Mouse (Mus musculus) forebrain, embryonic 14.5 days (tissue): ENCODE measurements around the gene Lepr. TPM values are rescaled to one million over a fixed set of nuclear protein-coding genes. Genes with fewer than 3 reads are reported as not detected.
A peak's percentile ranks its signal among the peaks of the same experiment; 100 is the strongest.
"Not testable (repeated sequence)": the region's sequence is repeated elsewhere in the genome, so short reads cannot be mapped to it uniquely, and the experiment has no call there.

ENCODE experiments used
- ATAC-seq: fragments of 200-750 bp; cut with Nextera tagmentation; 2 replicates; pipeline ENCODE4 v1.8.0; 2017; ENCODE audit warnings: mild to moderate bottlenecking, moderate library complexity
- DNase-seq: peaks from one replicate; pipeline ENCODE4 v3.0.0-alpha.2; 2015; ENCODE audit warnings: low spot score
- H3K27ac ChIP-seq: fragments of 300-500 bp; sonication (generic); 2 replicates; pipeline ENCODE4 v1.5.1; 2014; ENCODE audit warnings: low read depth, mild to moderate bottlenecking, control low read depth, low read length, moderate library complexity
- H3K27me3 ChIP-seq: fragments of 300-500 bp; sonication (generic); replicated peaks from 2 replicates; pipeline ENCODE4 v1.6.1; 2014; ENCODE audit warnings: low read length, control low read depth, mixed read lengths; ENCODE audit not compliant: control insufficient read depth, insufficient read depth
- H3K36me3 ChIP-seq: fragments of 300-500 bp; sonication (generic); 2 replicates; pipeline ENCODE4 v1.6.1; 2014; ENCODE audit warnings: low read length, control low read depth; ENCODE audit not compliant: control insufficient read depth, insufficient read depth
- H3K4me1 ChIP-seq: fragments of 300-500 bp; sonication (generic); 2 replicates; pipeline ENCODE4 v1.6.1; 2014; ENCODE audit warnings: antibody characterized with exemption, low read length, control low read depth; ENCODE audit not compliant: control insufficient read depth, insufficient read depth
- H3K4me2 ChIP-seq: fragments of 300-500 bp; sonication (generic); 2 replicates; pipeline ENCODE4 v1.6.1; 2014; ENCODE audit warnings: mild to moderate bottlenecking, control low read depth, low read length
- H3K4me3 ChIP-seq: fragments of 300-500 bp; sonication (generic); 2 replicates; pipeline ENCODE4 v1.5.1; 2014; ENCODE audit warnings: low read depth, low read length, control low read depth
- H3K9ac ChIP-seq: fragments of 300-500 bp; sonication (generic); 2 replicates; pipeline ENCODE4 v1.6.1; 2014; ENCODE audit warnings: mild to moderate bottlenecking, low read length, control low read depth, moderate library complexity
- H3K9me3 ChIP-seq: fragments of 300-500 bp; sonication (generic); replicated peaks from 2 replicates; pipeline ENCODE4 v1.6.1; 2016; ENCODE audit warnings: low read length, control low read depth, mixed read lengths; ENCODE audit not compliant: control insufficient read depth
- WGBS: fragments of 180-500 bp; shearing (Covaris S2); extraction: QIAGEN DNeasy Blood & Tissue Kit; methylation state at CpG from one replicate; pipeline ENCODE4 v1.1.7; 2014; 5-methylcytosine and 5-hydroxymethylcytosine counted together
- polyA plus RNA-seq: library from polyadenylated mRNA; unstranded; fragments of >200 nt; fragmentation: Nextera tagmentation; extraction: Ambion mirVana; gene quantifications from 2 replicates; pipeline ENCODE4 v1.2.1, GENCODE M21; 2014

Gene Lepr
- polyA plus RNA-seq, 1 experiment from 2014 or later: 3.6 TPM

DNA sequence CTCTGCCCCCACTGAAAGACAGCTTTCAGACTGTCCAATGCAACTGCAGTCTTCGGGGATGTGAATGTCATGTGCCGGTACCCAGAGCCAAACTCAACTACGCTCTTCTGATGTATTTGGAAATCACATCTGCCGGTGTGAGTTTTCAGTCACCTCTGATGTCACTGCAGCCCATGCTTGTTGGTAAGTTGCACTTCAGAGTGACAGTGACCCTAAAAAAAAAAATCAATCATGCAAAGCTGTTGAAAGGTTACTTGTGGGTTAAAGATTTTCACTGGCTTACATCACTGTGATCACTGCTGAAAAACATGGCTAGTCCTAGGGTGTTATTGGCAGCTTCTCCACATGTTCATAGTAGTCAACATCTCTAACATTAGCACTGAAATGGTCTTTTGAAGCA lies 28.3 kb downstream of the Lepr start:
- no peak overlapping the region for H3K27ac ChIP-seq
- H3K4me1 ChIP-seq: no peaks in the 10 kb centered on the region
- no peak overlapping the region for H3K4me3 ChIP-seq
- H3K36me3 ChIP-seq: no peaks in the 10 kb centered on the region
- H3K4me2 ChIP-seq: no peak overlapping the region
- H3K9ac ChIP-seq: no peak overlapping the region
- H3K27me3 ChIP-seq: no peaks in the 10 kb centered on the region
- 98% methylated on average over 4 of the region's 4 CpGs for WGBS
- no peak for DNase-seq
- no peak for ATAC-seq
- H3K9me3 ChIP-seq: no peaks in the 10 kb centered on the region

DNA sequence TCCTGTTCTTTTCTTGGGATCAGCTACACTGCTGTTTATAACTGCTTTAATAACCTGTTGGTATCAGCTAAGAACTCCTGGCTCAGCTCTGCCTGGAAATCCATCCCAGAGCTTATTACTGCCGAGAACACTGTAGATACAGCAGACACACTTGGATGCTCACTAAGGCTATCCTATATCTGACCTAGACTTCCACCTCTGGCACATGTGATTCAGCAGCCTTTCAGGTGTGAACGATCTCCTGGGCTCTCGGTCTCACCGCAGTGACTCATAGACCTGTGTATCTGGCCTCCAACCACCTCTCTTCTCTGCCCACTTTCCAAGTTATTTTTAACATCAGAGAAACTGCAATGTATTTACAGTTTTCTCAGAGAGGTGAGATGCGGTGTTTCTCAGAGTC lies 43.3 kb downstream of the Lepr start:
- Histone ChIP-seq H3K27me3 (no peaks in the 10 kb centered on the region), H3K27ac (no peak overlapping the region), H3K9ac (no peak overlapping the region), H3K4me1 (no peaks in the 10 kb centered on the region), H3K9me3 (no peaks in the 10 kb centered on the region), H3K4me3 (no peak overlapping the region), H3K4me2 (no peak overlapping the region), H3K36me3 (no peaks in the 10 kb centered on the region)
- ATAC-seq (no peak), DNase-seq (no peak)
- WGBS: 91% methylated on average over 5 of the region's 5 CpGs

DNA sequence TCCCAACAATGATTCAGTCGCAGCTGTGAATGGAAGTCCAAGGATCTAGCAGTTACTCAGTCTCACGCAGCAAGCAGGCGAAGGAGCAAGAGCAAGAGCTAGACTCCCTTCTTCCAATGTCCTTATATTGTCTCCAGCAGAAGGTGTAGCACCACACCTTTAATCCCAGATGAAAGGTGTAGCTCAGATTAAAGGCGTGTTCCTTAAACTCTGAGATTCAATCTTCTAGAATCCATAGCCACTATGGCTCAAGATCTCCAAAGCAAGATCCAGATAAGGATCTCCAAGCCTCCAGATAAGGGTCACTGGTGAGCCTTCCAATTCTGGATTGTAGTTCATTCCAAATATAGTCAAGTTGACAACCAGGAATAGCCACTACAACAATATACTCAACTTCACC lies 126.7 kb downstream of the Lepr start, which contains the start of gene B020004J07Rik:
Gene B020004J07Rik (minus strand): TSS at position 101 of the 400 bp plus-strand sequence.
- not testable (repeated sequence) for H3K9me3 ChIP-seq, H3K4me2 ChIP-seq, ATAC-seq, H3K27me3 ChIP-seq, DNase-seq, H3K9ac ChIP-seq, H3K27ac ChIP-seq, H3K4me1 ChIP-seq, H3K4me3 ChIP-seq, H3K36me3 ChIP-seq
- 92% methylated on average over 2 of the region's 4 CpGs for WGBS

DNA sequence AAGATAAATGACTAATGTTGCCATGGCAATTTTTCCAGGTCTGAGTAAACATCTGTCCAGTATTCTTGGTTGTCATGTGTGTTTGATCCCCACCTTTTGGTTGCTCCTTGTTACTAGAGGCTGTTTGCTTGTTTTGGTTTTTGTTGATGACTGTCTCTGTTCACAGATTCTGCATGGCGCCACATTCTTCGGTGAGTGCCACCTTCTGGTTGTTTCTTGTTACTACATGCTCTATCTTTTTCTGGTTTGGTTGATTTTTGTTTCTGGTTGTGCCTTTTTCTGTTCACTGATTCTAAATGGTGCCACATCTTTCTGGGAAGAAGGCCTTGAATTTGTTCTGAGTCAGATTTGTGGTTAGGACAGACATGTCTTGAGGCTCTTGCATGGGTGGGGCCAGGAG lies 133.7 kb downstream of the Lepr start:
- Histone ChIP-seq H3K9me3 (peaks cover 5% of the 10 kb centered on the region; the same call in 1 of the 2 replicates), H3K9ac (no peak overlapping the region), H3K27me3 (no peaks in the 10 kb centered on the region), H3K4me3 (no peak overlapping the region), H3K36me3 (no peaks in the 10 kb centered on the region), H3K27ac (no peak overlapping the region), H3K4me1 (no peaks in the 10 kb centered on the region), H3K4me2 (no peak overlapping the region)
- DNase-seq (no peak), ATAC-seq (no peak)
- WGBS: 69% methylated on average over 2 of the region's 2 CpGs

DNA sequence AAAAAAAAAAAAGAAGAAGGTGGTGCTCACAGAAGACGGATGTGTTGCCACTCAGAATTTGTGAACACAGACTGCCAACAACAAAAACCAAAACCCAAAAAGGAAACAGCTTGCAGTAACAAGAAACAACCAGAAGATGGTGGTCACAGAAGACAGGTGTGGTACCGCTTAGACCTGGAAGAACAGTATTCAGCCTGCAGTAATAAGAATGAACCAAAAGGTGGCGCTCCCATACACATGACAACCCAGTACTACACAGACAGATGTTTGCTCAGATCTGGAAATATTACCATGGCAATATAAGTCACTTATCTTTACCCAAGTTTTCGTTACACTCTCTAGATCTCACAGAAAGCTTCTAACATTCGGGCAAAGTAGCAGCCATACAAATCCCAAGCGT lies 143.7 kb downstream of the Lepr start:
- ATAC-seq (no peak), DNase-seq (peak; percentile 19)
- H3K27me3 ChIP-seq: no peaks in the 10 kb centered on the region
- no peak overlapping the region for H3K4me2 ChIP-seq
- no peaks in the 10 kb centered on the region for H3K4me1 ChIP-seq
- WGBS: 52% methylated on average over 6 of the region's 6 CpGs
- no peaks in the 10 kb centered on the region for H3K36me3 ChIP-seq
- no peaks in the 10 kb centered on the region for H3K9me3 ChIP-seq
- no peak overlapping the region for H3K27ac ChIP-seq
- no peak overlapping the region for H3K9ac ChIP-seq
- no peak overlapping the region for H3K4me3 ChIP-seq

DNA sequence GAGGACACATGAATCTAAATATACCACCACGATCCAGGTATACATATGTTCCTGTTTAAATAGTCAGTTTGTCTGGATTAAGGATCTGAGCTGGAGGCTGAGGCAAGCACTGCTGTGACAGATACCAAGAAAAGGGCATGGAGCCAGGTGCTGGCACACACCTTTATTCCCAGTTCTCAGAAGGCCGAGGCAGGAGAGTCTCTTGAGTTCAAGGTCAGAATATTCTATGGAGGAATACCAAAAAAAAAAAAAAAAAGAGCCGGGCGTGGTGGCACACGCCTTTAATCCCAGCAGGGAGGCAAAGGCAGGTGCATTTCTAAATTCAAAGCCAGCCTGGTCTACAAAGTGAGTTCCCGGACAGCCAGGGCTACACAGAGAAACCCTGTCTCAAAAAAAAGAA lies 145.1 kb downstream of the Lepr start:
- Histone ChIP-seq H3K27ac (no peak overlapping the region), H3K4me1 (no peaks in the 10 kb centered on the region), H3K4me3 (no peak overlapping the region), H3K27me3 (no peaks in the 10 kb centered on the region), H3K9me3 (no peaks in the 10 kb centered on the region), H3K36me3 (no peaks in the 10 kb centered on the region), H3K4me2 (no peak overlapping the region), H3K9ac (no peak overlapping the region)
- no peak for DNase-seq
- 95% methylated on average over 6 of the region's 6 CpGs for WGBS
- no peak for ATAC-seq

Other genes with a start within 250 kb of the Lepr start
- gene Dnajc6, start 220.8 kb upstream of the Lepr start, polyA plus RNA-seq: 22.0 and 28.3 TPM in 2 replicates
- 95.9 and 98.5 TPM in 2 replicates for gene Leprot, start 69.7 kb upstream of the Lepr start, polyA plus RNA-seq
- not detected in 2 replicates for gene B020004J07Rik, start 126.6 kb downstream of the Lepr start, polyA plus RNA-seq
- not detected in 2 replicates for gene C130073F10Rik, start 176.4 kb downstream of the Lepr start, polyA plus RNA-seq
- gene Gm12800, start 191.7 kb downstream of the Lepr start, polyA plus RNA-seq: not detected in 2 replicates
- gene Gm12794, start 223.0 kb downstream of the Lepr start, polyA plus RNA-seq: not detected in 2 replicates